Mouse (Mus musculus): ENCODE results near the gene Ccdc58. TPM values are rescaled to one million over a fixed set of nuclear protein-coding genes. Genes with fewer than 3 reads are reported as not detected.
"Not testable (repeated sequence)": the region's sequence is repeated elsewhere in the genome, so short reads cannot be mapped to it uniquely, and the experiment has no call there.

Ccdc58 gene
- total RNA-seq, 2 experiments from 2014 or later: 2.6 to 4.8 TPM

- no peak for ATAC-seq (replicated peaks; ENCODE audit: low FRiP score, poor library complexity, severe bottlenecking)
Observed at GRCm38 (mm10) chr16:36072410-36073011, 1.0 kb downstream of the Ccdc58 start.

GRCm38 (mm10) chr16:36074772-36075171 is 3.3 kb downstream of the Ccdc58 start:
- ATAC-seq (replicated peaks; ENCODE audit: low FRiP score, poor library complexity, severe bottlenecking): no peak

GRCm38 (mm10) chr16:36079916-36080315 is 8.4 kb downstream of the Ccdc58 start:
- ATAC-seq (replicated peaks; ENCODE audit: low FRiP score, poor library complexity, severe bottlenecking): no peak

- ATAC-seq (replicated peaks; ENCODE audit: low FRiP score, poor library complexity, severe bottlenecking): no peak
Observed at GRCm38 (mm10) chr16:36087846-36088245, 16.4 kb downstream of the Ccdc58 start.

GRCm38 (mm10) chr16:36089065-36089464 is 17.6 kb downstream of the Ccdc58 start:
- no peak for ATAC-seq (replicated peaks; ENCODE audit: low FRiP score, poor library complexity, severe bottlenecking)

- no peak for ATAC-seq (replicated peaks; ENCODE audit: low FRiP score, poor library complexity, severe bottlenecking)
Observed at GRCm38 (mm10) chr16:36089850-36090616, 18.5 kb downstream of the Ccdc58 start.

- no peak for ATAC-seq (replicated peaks; ENCODE audit: low FRiP score, poor library complexity, severe bottlenecking)
Observed at GRCm38 (mm10) chr16:36090785-36091509, 19.5 kb downstream of the Ccdc58 start.

- ATAC-seq (replicated peaks; ENCODE audit: low FRiP score, poor library complexity, severe bottlenecking): no peak
Observed at GRCm38 (mm10) chr16:36094079-36094478, 22.6 kb downstream of the Ccdc58 start.

GRCm38 (mm10) chr16:36097813-36098499 is 26.5 kb downstream of the Ccdc58 start:
- not testable (repeated sequence) for ATAC-seq (replicated peaks; ENCODE audit: low FRiP score, poor library complexity, severe bottlenecking)

GRCm38 (mm10) chr16:36101526-36101925 is 30.0 kb downstream of the Ccdc58 start:
- no peak for ATAC-seq (replicated peaks; ENCODE audit: low FRiP score, poor library complexity, severe bottlenecking)

GRCm38 (mm10) chr16:36102211-36102610 is 30.7 kb downstream of the Ccdc58 start:
- ATAC-seq (replicated peaks; ENCODE audit: low FRiP score, poor library complexity, severe bottlenecking): no peak

- not testable (repeated sequence) for ATAC-seq (replicated peaks; ENCODE audit: low FRiP score, poor library complexity, severe bottlenecking)
Observed at GRCm38 (mm10) chr16:36111486-36111885, 40.0 kb downstream of the Ccdc58 start.

- not testable (repeated sequence) for ATAC-seq (replicated peaks; ENCODE audit: low FRiP score, poor library complexity, severe bottlenecking)
Observed at GRCm38 (mm10) chr16:36115751-36116150, 44.3 kb downstream of the Ccdc58 start.

- no peak for ATAC-seq (replicated peaks; ENCODE audit: low FRiP score, poor library complexity, severe bottlenecking)
Observed at GRCm38 (mm10) chr16:36128092-36128491, 56.6 kb downstream of the Ccdc58 start.

GRCm38 (mm10) chr16:36131141-36131540 is 59.7 kb downstream of the Ccdc58 start, which contains the start of gene Csta1:
Gene Csta1, minus strand, starts transcription at chr16:36131241.
- ATAC-seq (replicated peaks; ENCODE audit: low FRiP score, poor library complexity, severe bottlenecking): no peak

- ATAC-seq (replicated peaks; ENCODE audit: low FRiP score, poor library complexity, severe bottlenecking): no peak
Observed at GRCm38 (mm10) chr16:36138201-36138600, 66.7 kb downstream of the Ccdc58 start.

All from erythroblast, adult 5-6 weeks (primary cell).